Mouse (Mus musculus): ENCODE data around the gene Mtm1. TPM values are rescaled to one million over a fixed set of nuclear protein-coding genes. Genes with fewer than 3 reads are reported as not detected.

Gene Mtm1
- total RNA-seq (2023): 20.1 and 29.0 TPM in 2 replicates

GRCm38 (mm10) chrX:71210467-71210866 lies at the start of gene Mtm1:
Mtm1 (plus strand) TSS chrX:71210767.

GRCm38 (mm10) chrX:71364554-71364991 lies 154.0 kb downstream of the Mtm1 start, which contains the start of gene Mtmr1:
Mtmr1 (plus strand) TSS chrX:71364760.

Other genes starting within 250 kb of the Mtm1 start
- 0.09 and 0.18 TPM in 2 replicates for gene Mamld1, start 160.5 kb upstream of the Mtm1 start, total RNA-seq (2023)
- gene Mtmr1, start 154.0 kb downstream of the Mtm1 start, total RNA-seq (2023): 21.0 and 25.0 TPM in 2 replicates

Measured in neutrophil, adult 65 days (primary cell).